Mouse (Mus musculus): ENCODE results near the gene Axin2.

- no peak for TF ChIP-seq POLR2A (IDR thresholded peaks at IDR 0.05; ENCODE audit: borderline replicate concordance, insufficient read depth, low read length)
- peak; percentile 27; the same call in 1 of the 2 replicates for TF ChIP-seq CTCF (IDR thresholded peaks at IDR 0.05; ENCODE audit: borderline replicate concordance, insufficient read depth, low read depth, low read length)
Measured at GRCm38 (mm10) chr11:108928752-108929151, 8.6 kb downstream of the Axin2 start.

All from cerebellum, adult 2 months (tissue).